Mouse (Mus musculus) activated CD4-positive, CD25-positive, alpha-beta regulatory T cell, adult 4 months (primary cell): ENCODE measurements around the gene Golga2. TPM values are rescaled to one million over a fixed set of nuclear protein-coding genes. Genes with fewer than 3 reads are reported as not detected.

Experiments
- ATAC-seq: one replicate; pipeline ENCODE4 v1.8.0; 2017
- polyA plus RNA-seq, 2 experiments: library from polyadenylated mRNA; unstranded; fragments of 100-300 nt; shearing (Covaris generic); gene quantifications; one replicate each; pipeline ENCODE4 v1.2.1; 2017

The Golga2 gene
- polyA plus RNA-seq, 2 experiments from 2014 or later = 14.9 to 18.3 TPM

DNA sequence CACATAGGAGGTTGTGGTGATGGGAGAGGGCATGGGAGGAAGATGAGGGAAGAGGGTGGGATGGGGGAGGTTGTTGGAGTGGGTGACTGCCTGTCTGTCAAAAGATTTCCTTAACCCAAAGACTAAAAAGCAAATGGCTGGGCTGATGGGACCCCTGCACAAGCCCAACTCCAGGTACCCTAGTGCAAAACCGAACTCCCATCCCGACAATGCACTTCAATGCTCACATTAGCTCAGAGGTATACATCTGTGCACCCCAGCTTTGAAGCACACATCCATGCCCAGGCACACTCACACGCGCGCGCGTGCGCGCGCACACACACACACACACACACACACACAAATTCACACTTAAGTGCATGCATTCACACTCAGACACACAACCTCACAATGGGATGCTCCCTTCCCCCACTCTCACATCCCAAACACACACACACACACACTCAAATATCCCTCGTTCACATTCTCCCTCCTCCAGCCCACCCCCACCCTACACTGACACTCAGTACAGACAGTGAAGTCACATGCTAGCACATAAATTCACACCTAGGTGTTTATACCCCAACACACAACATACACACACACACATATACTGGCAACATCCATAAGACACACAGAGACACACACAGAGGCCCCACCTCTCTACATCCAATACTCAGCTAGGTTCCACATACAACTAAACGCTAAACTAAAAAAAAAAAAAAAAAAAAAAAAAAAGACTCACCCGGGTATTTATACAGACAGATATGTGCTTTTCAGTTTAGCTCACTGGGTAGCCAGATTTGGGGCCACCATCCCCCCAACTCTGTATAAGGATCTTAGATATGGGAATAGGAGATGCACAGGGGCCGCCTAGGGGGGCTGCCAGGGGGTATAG lies 31.8 kb downstream of the Golga2 start:
- no peak for ATAC-seq

DNA sequence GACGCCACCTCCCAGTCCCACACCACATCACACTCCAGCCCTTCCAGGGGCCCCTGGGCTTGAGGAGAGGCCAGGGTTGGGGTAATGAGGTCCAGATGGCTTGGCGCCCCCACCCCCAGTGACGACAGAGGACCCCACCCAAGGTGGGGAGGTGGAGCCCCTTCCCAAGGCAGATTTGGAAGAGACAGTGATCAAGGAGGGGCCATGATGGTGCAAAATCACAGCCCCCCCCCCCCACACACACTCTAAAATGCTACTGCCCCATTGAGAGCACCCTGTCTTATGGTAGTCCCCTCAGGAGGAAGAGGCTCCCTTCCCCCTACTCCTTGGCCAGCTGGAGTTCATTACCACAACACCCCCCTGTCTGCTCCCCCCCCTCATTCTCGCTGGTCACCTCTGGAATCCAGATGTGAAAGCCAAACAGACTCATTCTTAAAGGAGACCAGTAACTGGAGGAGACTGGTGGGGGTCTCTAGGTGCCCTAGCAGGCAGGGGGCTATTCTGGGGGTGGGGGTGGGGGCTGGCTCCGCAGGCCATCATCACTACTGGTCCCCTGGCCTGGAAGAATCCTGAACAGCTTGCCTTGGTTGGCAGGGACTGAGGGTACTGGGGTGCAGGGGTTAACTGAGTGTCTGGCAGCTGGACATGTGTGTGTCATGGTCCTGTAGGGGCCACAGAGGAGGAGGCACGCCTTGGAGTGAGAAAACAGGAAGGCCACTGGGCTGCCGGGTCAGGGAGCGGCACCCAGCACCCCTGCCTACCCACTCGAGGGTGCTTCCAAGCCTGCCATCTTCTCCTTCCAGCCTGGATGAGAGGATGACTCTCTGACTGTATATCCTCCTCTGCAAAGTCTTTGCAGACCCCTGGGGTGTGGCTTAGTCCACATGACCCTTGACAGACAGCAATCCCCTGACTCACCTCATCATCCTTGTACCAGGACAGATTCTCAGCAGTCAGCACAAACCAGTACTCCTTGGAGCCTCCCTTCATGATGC lies 32.7 kb downstream of the Golga2 start:
- no peak for ATAC-seq

DNA sequence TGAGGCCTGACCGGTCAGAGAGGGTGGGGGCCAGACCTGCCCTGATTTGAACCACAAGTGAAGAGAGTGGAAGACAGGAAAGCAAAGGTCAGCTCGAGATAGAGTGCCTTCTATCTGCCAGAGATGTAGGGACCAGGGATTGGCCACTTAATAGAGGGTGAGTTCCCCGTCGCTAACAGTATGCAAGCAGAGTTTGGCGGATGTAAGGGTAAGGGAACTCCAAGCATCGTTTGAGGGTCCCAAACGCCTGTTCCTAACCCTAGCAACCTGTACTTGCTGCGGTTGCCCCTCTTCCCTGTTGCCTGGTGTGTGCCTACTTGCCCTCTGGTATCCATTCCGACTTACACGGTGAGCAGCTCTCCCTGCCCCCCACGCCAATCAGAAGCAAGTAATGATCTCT lies 33.5 kb downstream of the Golga2 start:
- ATAC-seq = no peak

DNA sequence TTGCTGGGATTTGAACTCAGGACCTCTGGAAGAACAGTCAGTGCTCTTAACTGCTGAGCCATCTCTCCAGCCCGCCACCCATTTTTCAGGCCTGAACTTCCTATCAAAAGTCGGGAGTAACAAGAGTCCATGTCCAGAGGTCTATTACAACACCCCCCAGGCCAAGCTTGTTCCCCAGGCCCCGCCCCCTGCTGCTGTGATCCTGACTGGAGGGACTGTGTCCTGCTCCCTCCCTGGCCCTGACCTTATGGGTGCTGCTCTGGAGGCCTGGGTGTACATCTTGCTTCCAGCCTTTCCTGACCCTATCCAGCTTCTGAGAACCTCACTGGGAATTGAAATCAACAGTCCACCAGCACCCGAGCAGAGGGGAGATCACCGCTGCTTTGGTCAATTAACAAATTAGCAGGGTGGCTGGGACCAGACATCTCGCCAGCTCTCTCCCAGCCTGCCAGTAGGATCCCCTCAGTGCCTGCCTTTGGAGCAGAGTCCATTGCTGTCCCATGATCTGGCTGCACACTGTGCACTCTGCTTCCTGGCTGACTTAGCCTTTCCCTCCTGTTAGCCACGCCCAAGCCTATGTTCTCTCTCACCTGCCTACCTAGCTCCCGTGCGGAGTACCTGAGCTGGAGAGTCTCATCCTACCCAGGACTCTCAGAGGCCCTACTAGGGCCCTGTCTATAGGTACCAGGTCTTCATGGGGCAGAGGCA lies 34.6 kb downstream of the Golga2 start:
- ATAC-seq = no peak

DNA sequence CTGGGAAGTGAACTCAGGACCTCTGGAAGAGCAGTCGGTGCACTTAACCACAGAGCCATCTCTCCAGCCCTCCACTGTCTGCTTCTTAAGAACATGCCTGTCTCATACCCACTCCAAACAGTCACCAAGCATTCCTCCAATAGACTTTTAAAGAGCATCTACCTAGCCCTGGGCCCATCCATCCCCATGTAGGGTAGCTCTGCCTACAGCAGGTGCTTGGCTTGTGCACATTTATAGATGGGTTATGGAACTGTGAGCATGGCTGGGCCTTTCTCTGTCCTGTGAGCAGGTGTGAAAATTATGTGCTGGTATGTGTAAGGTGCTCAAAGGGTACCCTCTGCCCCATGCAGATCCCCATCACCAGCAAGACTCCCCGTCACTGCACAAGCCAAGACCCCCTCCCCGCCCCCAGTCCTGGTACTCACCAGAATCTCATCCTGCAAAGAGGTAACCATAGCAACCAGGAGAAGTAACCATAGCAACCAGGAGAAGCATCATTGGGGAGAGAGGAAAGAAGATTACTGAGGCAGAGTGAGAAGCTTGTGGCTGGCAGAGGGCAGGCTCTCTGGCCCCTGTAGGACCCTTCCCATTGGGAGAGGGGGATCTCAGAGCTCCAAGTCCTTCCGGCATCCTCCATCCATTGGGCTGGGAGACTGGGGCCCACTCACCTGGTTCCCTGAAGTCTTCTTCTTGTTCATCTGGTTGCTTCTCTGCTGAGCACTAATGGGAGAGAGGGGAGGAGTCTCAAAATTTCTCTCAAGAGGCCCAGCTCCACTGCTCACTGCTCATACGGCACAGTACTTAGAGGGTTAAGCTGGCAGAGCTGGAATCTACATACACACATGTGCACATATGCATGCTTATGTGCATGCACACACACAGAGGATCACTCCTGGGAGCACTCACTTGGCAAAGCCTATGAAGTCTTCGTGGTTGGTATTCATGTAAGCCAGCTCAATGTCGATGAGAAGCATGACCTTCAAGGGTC lies 35.9 kb downstream of the Golga2 start:
- ATAC-seq = no peak

DNA sequence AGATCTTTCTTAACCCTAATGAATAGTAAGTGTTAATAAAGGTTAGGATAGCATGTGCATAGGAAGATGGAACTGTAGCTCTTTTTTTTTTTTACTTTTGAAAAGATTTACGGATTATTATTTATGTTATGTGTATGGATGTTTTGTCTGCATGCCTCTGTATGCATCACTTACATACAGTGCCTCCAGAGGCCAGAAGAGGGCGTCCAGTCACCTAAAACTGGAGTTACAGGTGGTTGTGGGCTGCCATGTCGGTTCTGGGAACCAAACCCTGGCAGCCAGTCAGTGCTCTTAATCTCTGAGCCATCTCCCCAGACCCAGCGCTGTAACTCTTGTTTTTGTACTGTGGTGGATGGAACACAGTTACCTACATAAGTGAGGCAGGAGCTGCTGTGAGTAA lies 37.1 kb downstream of the Golga2 start:
- ATAC-seq = no peak

DNA sequence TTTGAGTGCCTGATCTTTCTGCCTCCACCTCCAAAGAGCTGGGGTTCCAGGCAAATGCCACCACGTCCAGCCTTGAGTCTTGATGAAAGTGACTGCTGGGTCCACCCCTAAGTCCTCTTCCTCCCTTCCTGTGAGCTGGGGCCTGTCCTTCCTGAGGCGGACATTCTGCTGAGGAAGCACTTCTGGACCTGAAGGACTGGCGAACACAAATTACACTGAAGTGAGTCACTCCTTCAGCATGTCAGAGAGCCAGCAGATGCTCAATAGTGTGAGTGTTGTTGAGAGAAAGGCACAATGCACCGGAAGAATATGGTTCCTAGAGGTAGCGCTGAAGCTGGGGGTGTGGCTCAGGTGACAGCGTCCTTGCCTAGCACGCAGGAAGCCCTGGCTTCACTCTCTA lies 38.2 kb downstream of the Golga2 start:
- ATAC-seq = no peak

DNA sequence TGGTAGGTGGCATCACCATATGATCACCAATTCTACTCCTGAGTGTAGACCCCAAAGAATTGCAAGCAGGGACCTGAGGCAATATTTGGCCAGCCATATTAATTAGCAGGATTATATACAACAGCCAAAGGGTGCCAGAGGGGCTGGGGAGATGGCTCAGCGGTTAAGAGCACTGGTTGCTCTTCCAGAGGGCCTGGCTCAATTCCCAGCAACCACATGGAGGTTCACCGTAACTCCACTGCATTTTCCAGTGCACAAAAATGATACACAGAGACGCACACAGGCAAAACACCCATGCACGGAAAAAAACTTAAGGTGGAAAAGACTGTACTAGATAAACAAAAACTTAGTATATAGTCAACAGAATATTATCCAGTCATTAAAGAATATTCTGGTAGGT lies 40.0 kb downstream of the Golga2 start:
- ATAC-seq = no peak

DNA sequence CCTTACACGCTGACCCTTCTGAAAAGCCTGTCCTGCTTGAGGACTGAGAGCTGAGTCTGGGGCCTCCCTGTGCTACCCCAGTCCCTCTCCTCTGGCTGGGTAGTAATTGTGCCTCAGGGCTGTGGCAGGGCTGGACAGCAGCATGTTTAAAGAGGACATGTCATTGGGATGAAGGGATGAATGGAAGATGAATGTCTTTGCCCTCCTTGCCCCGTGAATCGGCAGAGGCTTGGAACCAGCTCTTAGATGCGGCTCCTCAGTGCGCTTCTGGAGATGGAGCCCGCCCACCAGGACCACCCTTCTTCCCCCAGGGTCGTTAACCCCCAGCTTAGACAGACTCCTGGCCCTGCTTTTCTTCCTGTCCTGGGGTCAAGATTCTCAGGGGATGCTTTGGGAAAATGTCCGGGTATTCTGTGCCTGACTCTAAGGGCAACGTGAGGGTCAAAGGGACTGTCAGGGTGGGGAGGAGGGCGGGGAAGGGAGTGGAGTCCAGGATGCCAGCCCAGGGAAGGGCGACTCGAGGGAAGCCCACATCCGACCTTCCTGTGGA lies 41.8 kb downstream of the Golga2 start:
- ATAC-seq = no peak

DNA sequence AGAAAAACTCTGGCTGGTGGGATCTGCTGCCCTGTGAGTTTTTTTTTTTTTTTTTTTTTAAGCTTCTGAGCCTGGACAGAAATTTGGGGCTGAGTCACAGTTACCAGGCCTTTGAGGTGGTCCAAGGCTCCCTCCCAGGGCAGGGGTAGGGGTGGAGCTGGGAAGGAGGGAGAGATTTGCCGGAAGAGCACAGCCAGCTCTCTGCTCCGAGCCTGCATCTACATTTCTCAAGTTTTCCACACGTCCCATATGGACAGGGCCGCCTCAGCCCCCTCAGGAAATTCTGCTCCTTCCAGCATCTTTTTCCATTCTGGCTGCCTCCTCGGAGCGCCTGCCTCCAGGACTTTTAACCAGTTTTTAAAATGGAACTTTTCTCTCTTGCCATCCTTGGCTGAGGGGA lies 42.3 kb downstream of the Golga2 start:
- ATAC-seq = no peak

DNA sequence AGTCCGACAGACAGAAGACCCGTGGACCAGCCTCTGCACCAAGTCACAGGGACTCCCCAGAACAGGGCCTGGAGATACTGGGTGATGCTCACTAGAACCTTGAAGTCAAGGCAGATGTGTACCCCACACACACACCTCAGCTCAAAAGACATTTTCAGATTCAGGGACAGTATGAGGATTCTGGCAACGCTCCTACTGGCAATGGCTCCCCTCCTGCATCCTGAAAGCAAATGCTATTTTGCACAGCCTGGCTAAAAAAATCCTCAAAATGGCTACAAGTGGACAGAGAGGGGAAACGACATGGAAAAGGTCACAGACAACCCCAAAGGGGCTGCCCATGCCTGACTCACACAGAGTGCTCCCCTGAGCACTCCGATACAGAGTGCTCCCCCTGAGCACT lies 45.0 kb downstream of the Golga2 start:
- ATAC-seq = no peak

DNA sequence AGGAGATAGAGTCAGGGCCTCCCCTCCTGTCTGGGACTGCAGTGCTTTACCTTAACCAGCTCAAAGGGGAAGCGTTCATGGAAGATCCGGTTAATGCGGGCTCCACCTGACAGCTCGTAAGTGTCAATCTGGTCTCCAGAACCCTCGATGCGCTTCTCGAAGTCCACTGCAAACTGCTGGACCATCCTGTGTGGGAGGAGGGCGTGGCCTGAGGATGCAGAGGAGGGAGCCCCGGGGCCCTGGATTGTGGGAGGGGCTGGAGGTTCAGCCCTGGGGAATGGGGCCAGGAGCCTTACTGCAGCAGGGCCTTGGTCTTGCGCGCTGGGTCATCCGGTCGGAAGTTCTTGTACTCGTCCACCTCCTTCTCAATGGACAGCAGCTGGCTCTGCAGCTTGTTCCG lies 48.7 kb downstream of the Golga2 start:
- ATAC-seq = no peak

DNA sequence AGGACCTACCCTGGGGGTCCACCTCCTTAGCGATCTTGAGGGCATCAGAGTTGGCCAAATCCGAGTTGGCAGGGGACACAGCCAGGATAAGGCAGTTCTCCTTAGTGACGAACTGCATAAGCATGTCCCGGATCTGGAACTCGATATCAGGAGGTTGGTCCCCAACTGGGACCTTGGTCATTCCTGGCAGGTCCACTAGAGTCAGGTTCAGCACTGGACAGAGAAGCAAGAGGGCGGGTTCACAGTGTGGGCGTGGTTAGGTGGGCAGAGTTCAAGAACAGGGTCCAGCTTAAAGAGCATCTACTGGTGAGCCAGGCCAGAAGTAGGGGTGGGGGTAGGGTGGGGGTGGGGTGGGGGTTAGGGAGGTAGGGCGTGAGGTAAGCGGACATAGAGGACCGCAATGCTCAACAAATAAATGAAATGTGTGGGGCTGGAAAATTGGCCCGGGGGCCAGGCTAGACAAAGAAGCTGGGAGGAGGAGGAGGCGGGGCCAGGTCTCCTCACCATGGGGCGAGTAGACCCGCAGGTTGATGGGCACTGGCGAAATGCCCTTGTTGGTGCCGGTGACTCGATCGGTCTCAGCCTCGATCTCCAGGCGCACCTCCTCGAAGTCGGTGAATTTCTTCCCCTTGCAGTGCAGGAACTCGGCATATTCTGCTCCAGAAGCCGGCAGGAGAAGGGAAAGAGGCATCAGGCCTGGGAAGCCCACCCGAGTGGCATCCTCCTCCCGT lies 52.9 kb downstream of the Golga2 start:
- ATAC-seq = no peak

DNA sequence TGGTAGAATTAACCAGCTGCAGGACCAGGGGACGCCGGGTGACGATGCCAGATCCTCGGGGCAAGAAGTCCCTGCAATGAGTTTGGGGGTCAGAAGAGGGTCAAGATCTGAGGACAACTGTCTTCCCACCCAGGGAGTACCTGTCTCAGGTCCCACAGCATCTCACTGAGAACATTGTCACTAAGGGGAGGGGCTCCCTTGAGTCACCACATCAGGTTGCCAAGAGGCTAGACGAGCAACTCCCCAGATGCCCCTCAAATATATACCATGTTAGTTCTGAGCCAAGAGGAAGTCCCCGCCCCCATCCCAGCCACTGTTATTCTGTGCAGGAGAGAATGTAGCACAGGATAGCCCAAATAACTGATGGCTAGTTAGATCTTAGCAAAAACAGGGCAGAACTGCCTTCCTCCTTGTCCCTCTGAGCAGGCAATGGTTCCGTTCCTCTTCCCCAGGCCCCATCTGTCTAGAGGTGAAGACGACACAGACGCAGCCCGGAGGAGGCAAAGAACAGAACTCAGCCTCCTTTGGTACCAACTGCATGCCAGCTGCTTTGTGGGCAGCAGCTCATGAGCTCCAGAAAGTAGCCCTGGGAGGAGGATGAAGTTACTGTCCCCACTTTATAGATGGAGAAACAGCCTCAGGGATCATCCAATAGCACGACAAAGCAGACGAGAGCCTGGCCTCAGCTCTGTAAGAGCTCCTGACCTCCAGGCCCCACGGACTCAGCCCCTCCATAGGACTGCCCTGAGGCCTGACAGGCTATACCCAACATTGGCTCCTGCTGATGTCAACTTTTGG lies 53.9 kb downstream of the Golga2 start:
- no peak for ATAC-seq

DNA sequence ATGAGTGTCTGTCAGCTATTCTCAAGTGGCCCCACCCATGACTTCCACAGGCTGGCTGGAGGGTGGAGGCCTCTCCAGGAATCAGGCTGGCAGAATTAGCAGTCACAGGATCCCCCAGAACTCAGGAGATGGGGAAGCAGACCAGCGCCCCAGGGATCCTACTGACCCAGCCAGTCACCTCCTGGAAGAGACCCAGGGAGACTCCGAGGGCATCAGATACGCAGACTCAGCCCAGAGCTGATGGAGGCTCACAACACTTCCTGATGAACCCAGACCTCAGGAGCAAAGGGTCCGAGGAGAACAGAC lies 54.4 kb downstream of the Golga2 start:
- no peak for ATAC-seq

DNA sequence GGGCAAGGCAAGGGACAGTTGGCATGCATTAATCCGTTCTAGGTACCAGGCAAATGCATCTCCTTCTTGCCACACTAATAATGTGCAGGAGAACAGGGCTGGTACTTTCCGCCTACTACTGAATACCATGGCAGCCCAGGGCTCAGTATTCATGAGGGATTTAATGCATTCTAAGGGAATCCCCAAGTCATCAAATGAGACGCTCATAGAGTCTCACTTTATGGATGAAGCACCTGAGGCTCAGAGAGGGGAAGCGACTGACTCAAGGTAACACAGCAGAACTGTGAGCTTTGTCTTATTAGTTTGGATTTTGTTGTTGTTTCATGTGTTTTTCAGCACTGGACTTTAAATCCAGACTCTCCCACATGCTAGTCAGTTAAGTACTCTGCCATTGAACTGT lies 54.9 kb downstream of the Golga2 start:
- no peak for ATAC-seq

DNA sequence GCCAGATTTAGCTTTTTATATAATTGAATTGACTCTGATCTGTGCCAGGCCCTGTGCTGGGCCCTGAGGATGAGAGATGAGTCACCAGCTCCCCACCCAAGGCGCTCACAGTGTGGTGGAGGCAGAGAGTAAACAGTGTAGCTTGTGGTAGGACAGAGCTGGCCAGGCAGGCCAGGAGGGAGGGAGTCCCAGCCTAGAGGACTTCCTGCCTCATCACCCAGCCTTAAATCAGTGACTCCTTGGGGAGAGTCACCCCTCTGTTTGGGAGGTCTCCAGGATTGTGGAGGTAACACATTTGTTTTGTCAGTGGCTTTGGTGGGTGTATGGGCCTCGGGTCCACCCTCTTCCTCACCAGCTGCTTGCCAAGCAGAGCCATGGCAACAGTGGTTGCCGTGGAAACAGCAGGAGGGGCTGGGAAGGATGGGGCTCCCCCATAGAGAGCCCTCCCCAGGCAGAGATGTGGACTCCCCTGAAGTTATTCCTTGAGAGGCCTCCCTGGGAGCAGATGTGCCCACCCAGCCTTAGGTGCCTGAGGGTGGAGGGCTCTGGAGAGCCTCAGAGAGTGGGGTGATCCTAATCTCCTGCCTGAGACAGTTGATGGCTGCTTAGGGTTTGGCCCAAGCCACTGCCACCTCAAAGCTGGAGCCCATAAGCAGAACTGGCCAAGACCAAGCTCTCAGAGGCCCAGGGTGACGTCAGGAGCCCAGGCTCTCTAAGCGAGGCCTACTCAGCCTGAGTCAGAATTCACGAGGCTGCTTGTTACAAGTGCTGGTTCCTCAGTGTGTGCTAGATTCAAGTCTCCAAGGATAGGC lies 55.6 kb downstream of the Golga2 start:
- ATAC-seq = no peak

DNA sequence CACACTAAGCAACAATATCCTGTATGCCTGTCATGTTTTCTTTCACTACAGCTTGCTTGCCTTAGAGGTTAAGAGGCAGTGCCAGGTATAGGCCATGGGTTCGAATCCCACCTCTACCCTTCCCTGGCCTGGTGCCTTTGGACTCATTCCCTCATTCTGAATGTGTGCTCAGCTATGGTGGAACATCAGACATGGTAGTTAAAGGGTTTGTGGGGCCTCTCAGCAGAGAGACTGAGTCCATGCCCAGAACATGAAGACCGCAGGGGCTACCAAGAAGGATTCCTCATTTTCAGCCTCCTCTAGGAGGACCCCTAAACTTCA lies 56.1 kb downstream of the Golga2 start:
- no peak for ATAC-seq

DNA sequence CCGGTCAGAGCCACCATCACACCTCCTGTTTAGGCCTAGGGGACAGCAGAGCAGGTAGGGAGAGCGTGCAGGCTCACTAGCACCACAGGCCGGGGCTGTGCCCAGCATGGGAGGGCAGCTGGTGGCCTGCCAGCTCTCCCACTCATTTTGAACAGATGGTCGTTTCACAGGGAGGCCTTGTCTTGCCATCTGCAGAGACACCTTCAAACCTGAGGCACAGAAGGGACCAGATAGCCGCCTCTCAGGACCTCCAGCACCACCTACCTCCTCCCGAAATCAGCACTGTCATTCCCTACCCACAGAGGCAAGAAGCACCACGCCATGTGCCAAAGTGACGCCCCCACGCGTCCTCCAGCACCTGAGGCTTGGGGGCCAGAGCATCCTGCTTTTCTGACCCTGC lies 56.9 kb downstream of the Golga2 start:
- ATAC-seq = no peak
